In genomic region chr9:66651306-66651705, GRCm38 (mm10) we compare ENCODE assay signal across 10 mouse cellular contexts. TPM values are rescaled to one million over a fixed set of nuclear protein-coding genes. Genes with fewer than 3 reads are reported as not detected.
DNase-seq lines count a peak whose midpoint lies in the region; ATAC-seq and TF ChIP-seq lines count a peak whose summit lies in the region.
"Had no signal": no experiment of that assay in that cellular context is flagged by ENCODE, and none has a peak within 500 bp of the region (broad histone marks: within the 10 kb centered on the region; RNA-seq: fewer than 3 reads in every experiment).

No protein-coding gene starts in this region.

- H3K27ac ChIP-seq in heart, embryonic 10.5 days: no peak overlapping the region
- H3K27ac ChIP-seq in lung, embryonic 15.5 days: no peak overlapping the region
- no peak overlapping the region; the same call in 1 of the 2 replicates for H3K27ac ChIP-seq in hindbrain, embryonic 16.5 days (ENCODE audit: low read depth, low read length)
- no peak overlapping the region for H3K27ac ChIP-seq in intestine, embryonic 15.5 days

- no peak for TF ChIP-seq POLR2A in brain, embryonic 14.5 days (IDR thresholded peaks at IDR 0.05; ENCODE audit: borderline replicate concordance, extremely low read depth, insufficient read depth, insufficient read length, poor library complexity, severe bottlenecking)

- peak overlapping the region; percentile 16; the same call in 1 of the 2 replicates for H3K4me2 ChIP-seq in lung, embryonic 15.5 days
- peak overlapping the region; percentile 25 for H3K4me2 ChIP-seq in hindbrain, embryonic 16.5 days (ENCODE audit: low read length)
- no peak overlapping the region for H3K4me2 ChIP-seq in intestine, embryonic 15.5 days (replicated peaks)

- H3K4me1 ChIP-seq in heart, embryonic 10.5 days: 0 out of 2 replicates have a peak, but pooled peaks cover 2% of the 10 kb centered on the region
- H3K4me1 ChIP-seq in lung, embryonic 15.5 days: peaks cover 6% of the 10 kb centered on the region
- 0 out of 2 replicates have a peak, but pooled peaks cover 3% of the 10 kb centered on the region for H3K4me1 ChIP-seq in hindbrain, embryonic 16.5 days (ENCODE audit: control insufficient read depth, insufficient read depth, low read depth, low read length)
- no peaks in the 10 kb centered on the region for H3K4me1 ChIP-seq in intestine, embryonic 15.5 days (replicated peaks)

- 72% methylated on average over 6 of the region's 6 CpGs for WGBS in heart, embryonic 10.5 days
- WGBS in lung, embryonic 15.5 days: 22% methylated on average over 6 of the region's 6 CpGs
- WGBS in hindbrain, embryonic 16.5 days: 20% methylated on average over 6 of the region's 6 CpGs
- WGBS in intestine, embryonic 15.5 days: 38% methylated on average over 6 of the region's 6 CpGs

- ATAC-seq in lung, embryonic 15.5 days (ENCODE audit: borderline replicate concordance, extremely low read depth, low FRiP score, low TSS enrichment): no peak
- ATAC-seq in hindbrain, embryonic 16.5 days: no peak
- ATAC-seq in intestine, embryonic 15.5 days: no peak
- ATAC-seq in activated CD4-positive, CD25-positive, alpha-beta regulatory T cell, adult 4 months: no peak
- ATAC-seq: liver, postnatal 0 days had no signal

- no peaks in the 10 kb centered on the region for H3K27me3 ChIP-seq in heart, embryonic 10.5 days (ENCODE audit: insufficient read depth, poor library complexity, severe bottlenecking)
- H3K27me3 ChIP-seq in lung, embryonic 15.5 days: no peaks in the 10 kb centered on the region
- H3K27me3 ChIP-seq in hindbrain, embryonic 16.5 days (replicated peaks; ENCODE audit: control insufficient read depth, insufficient read depth, low read length): no peaks in the 10 kb centered on the region
- no peaks in the 10 kb centered on the region for H3K27me3 ChIP-seq in intestine, embryonic 15.5 days (replicated peaks)

- DNase-seq in heart, postnatal 4 days: peak; percentile 53
- no peak for DNase-seq in heart, embryonic 10.5 days (ENCODE audit: low spot score)
- DNase-seq in lung, postnatal 14 days: no peak
- DNase-seq in brain, embryonic 14.5 days (ENCODE audit: low read depth): peak; percentile 92
- DNase-seq: liver, postnatal 0 days; thymus, adult 2 months had no signal

- H3K4me3 ChIP-seq in heart, embryonic 10.5 days: no peak overlapping the region
- H3K4me3 ChIP-seq in lung, embryonic 15.5 days: no peak overlapping the region
- H3K4me3 ChIP-seq in hindbrain, embryonic 16.5 days (ENCODE audit: low read length): no peak overlapping the region
- H3K4me3 ChIP-seq in intestine, embryonic 15.5 days (replicated peaks): no peak overlapping the region

- no peaks in the 10 kb centered on the region for H3K36me3 ChIP-seq in heart, embryonic 10.5 days
- H3K36me3 ChIP-seq in lung, embryonic 15.5 days: no peaks in the 10 kb centered on the region
- no peaks in the 10 kb centered on the region for H3K36me3 ChIP-seq in hindbrain, embryonic 16.5 days (ENCODE audit: control insufficient read depth, insufficient read depth, low read length)
- H3K36me3 ChIP-seq in intestine, embryonic 15.5 days: no peaks in the 10 kb centered on the region

- no peak for TF ChIP-seq CTCF in brain, embryonic 14.5 days (IDR thresholded peaks at IDR 0.05; ENCODE audit: borderline replicate concordance, extremely low read depth, insufficient read depth, insufficient read length)

- no peak overlapping the region for H3K9ac ChIP-seq in lung, embryonic 15.5 days
- H3K9ac ChIP-seq in hindbrain, embryonic 16.5 days (ENCODE audit: low read depth, low read length): no peak overlapping the region
- H3K9ac ChIP-seq in intestine, embryonic 15.5 days: no peak overlapping the region
- H3K9ac ChIP-seq: liver, postnatal 0 days had no signal

- no peaks in the 10 kb centered on the region for H3K9me3 ChIP-seq in heart, embryonic 10.5 days
- H3K9me3 ChIP-seq in lung, embryonic 15.5 days: no peaks in the 10 kb centered on the region
- H3K9me3 ChIP-seq in hindbrain, embryonic 16.5 days (ENCODE audit: control insufficient read depth, low read length): no peaks in the 10 kb centered on the region
- H3K9me3 ChIP-seq in intestine, embryonic 15.5 days: no peaks in the 10 kb centered on the region

RNA-seq across cellular contexts. Expression of gene Usp3, which starts 58.4 kb away (rescaled TPM):
- total RNA-seq in heart, postnatal 4 days (2021): 10 to 100 TPM; 45.8 to 48.5 TPM
- 46.7 TPM in 2 replicates for polyA plus RNA-seq in heart, embryonic 10.5 days (2016; fragmentation: Nextera tagmentation; extraction: Ambion mirVana)
- polyA plus RNA-seq in lung, embryonic 15.5 days (2015; fragmentation: Nextera tagmentation; extraction: Ambion mirVana): 51.4 and 57.1 TPM in 2 replicates
- 63.7 and 68.7 TPM in 2 replicates for polyA plus RNA-seq in brain, embryonic 14.5 days (2012; rRNA removed)
- 50.6 and 50.9 TPM in 2 replicates for polyA plus RNA-seq in hindbrain, embryonic 16.5 days (2015; fragmentation: Nextera tagmentation; extraction: Ambion mirVana)
- polyA plus RNA-seq in intestine, embryonic 15.5 days (2015; fragmentation: Nextera tagmentation; extraction: Ambion mirVana): 78.9 and 79.5 TPM in 2 replicates
- 100 to 1,000 TPM in 1 of 2 experiments, 10 to 100 TPM in 1; 95.5 to 156 TPM for polyA plus RNA-seq in activated CD4-positive, CD25-positive, alpha-beta regulatory T cell, adult 4 months (2017; shearing (Covaris generic))

Comparison
In these comparisons a context has a peak if more than half of its experiments do, and no peak if none do; other contexts are left out.
1. DNase-seq: peak in heart, postnatal 4 days (single experiment) and brain, embryonic 14.5 days (single experiment); none in heart, embryonic 10.5 days (single experiment) and lung, postnatal 14 days (single experiment).